Mouse (Mus musculus): ENCODE results near the gene Ppox. TPM values are rescaled to one million over a fixed set of nuclear protein-coding genes. Genes with fewer than 3 reads are reported as not detected.
"Not testable (repeated sequence)": the region's sequence is repeated elsewhere in the genome, so short reads cannot be mapped to it uniquely, and the experiment has no call there.

The Ppox gene
- 10 to 100 TPM; 31.2 to 42.1 TPM for total RNA-seq (2021)
- long read RNA-seq, experiment 1, partial matches to known transcripts, result 2 of 25 reads
- long read RNA-seq, experiment 1, other reads (novel, unspliced or antisense), result 22 of 25 reads
- long read RNA-seq, experiment 2, partial matches to known transcripts, result 1 of 41 reads
- long read RNA-seq, experiment 2, other reads (novel, unspliced or antisense), result 37 of 41 reads

DNA sequence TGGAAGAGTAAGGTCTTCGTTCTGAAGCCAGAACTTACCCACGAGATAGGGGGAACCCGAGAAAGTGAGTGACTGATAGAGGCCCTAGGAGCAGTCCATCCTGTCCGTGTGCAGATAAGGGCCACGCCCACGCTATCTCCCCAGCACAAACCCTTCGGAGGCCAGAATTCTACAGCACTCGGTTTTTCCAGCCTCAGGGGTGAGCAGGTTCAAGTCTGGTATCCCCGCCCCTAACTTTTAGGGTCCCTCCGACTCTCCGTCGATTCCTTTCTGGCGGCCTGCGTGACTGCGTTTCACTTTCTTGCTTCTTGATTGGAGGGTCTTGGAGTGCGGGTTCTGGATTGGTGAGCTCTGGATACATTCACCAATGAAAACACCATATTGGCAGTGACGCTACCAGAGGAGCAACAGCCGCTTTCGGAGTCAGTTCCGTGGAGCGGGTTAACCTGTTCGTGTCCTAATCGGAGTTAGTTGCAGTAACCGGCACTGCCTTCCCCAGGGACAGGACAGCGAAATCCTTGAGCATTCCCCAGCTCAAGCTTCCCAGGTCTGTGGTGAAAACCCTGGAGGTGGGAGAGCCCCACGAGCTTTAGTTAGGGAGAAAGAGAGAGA lies at the start of gene Ppox:
Ppox (minus strand) TSS at position 271 of the 612 bp plus-strand sequence.
- H3K27ac ChIP-seq, result peak within 1 kb of the TSS; percentile 83
- DNase-seq (ENCODE audit: low spot score in 2 of 2), result peak; percentile 87 to 97
- TF ChIP-seq CTCF (conservative IDR thresholded peaks at IDR 0.05), result no peak
- H3K4me3 ChIP-seq, result peak within 1 kb of the TSS; percentile 70

DNA sequence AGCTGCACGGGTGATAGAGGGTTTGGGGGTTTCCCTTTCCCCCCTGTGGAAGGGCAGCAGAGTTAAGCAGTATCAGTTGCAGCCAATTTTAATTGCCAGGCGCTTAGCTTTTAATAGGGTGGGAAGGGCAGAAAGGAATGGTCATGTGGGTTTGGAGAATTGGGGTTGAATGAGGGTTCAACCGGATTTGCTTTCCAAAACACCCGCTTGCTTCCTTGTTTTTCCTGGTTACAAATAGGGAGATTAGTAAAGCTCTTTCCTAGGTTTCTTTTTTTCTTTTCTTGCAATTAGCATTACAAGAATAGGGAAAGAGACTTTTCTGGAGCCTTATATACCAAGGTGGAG lies 49.2 kb upstream of the Ppox start:
- H3K4me3 ChIP-seq, result peak overlapping the region; percentile 95
- H3K27ac ChIP-seq, result peak overlapping the region; percentile 94
- TF ChIP-seq CTCF (conservative IDR thresholded peaks at IDR 0.05), result no peak
- no peak for DNase-seq (ENCODE audit: low spot score in 2 of 2)

- H3K27ac ChIP-seq, result peak overlapping the region; percentile 94
- TF ChIP-seq CTCF (conservative IDR thresholded peaks at IDR 0.05), result no peak
- no peak for DNase-seq (ENCODE audit: low spot score in 2 of 2)
- H3K4me3 ChIP-seq, result peak overlapping the region; percentile 95
Measured at GRCm38 (mm10) chr1:171329433-171330215, 48.6 kb upstream of the Ppox start.

- Histone ChIP-seq H3K27ac (peak within 1 kb of the TSS; percentile 94), H3K4me3 (peak within 1 kb of the TSS; percentile 95)
- TF ChIP-seq CTCF (conservative IDR thresholded peaks at IDR 0.05), result peak; percentile 26; the same call in 1 of the 2 replicates
- DNase-seq (ENCODE audit: low spot score in 2 of 2), result peak; percentile 89 to 96
Measured at GRCm38 (mm10) chr1:171328839-171329432, 48.0 kb upstream of the Ppox start, which contains the start of gene Dedd. Dedd (plus strand) TSS chr1:171329145.

DNA sequence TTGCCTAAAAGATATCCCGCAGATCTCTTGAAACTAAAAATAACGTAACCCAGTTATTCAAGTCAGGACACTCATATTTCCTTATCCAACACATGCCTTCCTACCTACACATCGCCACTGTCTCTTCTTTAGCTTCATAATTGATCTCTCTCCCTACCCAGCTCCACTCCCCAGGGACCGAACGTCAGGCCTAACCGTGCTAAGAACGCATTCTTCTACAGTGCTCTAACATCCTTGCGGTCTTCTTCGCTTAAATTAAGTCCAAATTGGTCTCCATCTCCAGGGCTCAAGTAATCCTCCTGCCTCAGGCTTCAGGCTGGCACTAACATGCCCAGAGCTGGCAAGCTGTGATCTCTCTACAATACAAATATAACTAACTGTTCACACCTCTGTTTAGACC lies 47.3 kb upstream of the Ppox start:
- no peak for TF ChIP-seq CTCF (conservative IDR thresholded peaks at IDR 0.05)
- Histone ChIP-seq H3K27ac (peak overlapping the region; percentile 94), H3K4me3 (peak overlapping the region; percentile 95)
- no peak for DNase-seq (ENCODE audit: low spot score in 2 of 2)

GRCm38 (mm10) chr1:171326588-171326987 lies 45.6 kb upstream of the Ppox start:
- not testable (repeated sequence) for H3K27ac ChIP-seq; DNase-seq (ENCODE audit: low spot score in 2 of 2); H3K4me3 ChIP-seq

GRCm38 (mm10) chr1:171325571-171325970 lies 44.6 kb upstream of the Ppox start:
- H3K27ac ChIP-seq, result no peak overlapping the region
- no peak for TF ChIP-seq CTCF (conservative IDR thresholded peaks at IDR 0.05)
- H3K4me3 ChIP-seq, result no peak overlapping the region
- DNase-seq (ENCODE audit: low spot score in 2 of 2), result no peak

- no peak for DNase-seq (ENCODE audit: low spot score in 2 of 2)
Measured at GRCm38 (mm10) chr1:171322012-171322411, 41.0 kb upstream of the Ppox start.

DNA sequence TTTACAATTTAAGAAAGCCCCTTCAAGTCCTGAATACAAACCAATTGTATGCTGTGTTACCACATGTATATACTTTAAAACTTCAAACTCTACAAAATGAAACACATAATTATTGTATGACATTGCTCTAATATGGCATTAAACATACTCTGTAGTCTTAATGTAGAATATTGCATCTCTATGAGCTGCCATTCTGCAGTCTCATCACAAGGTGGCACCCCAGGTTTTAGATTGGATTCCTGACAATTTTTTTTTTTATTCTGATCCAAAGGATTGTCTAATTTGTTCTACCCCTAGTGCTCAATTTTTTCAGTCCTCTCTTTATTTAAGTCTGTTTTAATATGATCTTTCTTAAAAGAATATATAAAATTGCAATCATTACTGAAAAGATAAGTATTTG lies 40.4 kb upstream of the Ppox start:
- peak; percentile 81 for TF ChIP-seq CTCF (conservative IDR thresholded peaks at IDR 0.05)
- H3K27ac ChIP-seq, result no peak overlapping the region
- no peak for DNase-seq (ENCODE audit: low spot score in 2 of 2)
- no peak overlapping the region for H3K4me3 ChIP-seq

More at GRCm38 (mm10) chr1:171322012-171322411, 41.0 kb upstream of the Ppox start:
- Histone ChIP-seq H3K27ac (no peak overlapping the region), H3K4me3 (no peak overlapping the region)
- no peak for TF ChIP-seq CTCF (conservative IDR thresholded peaks at IDR 0.05)

- H3K27ac ChIP-seq, result no peak overlapping the region
- no peak for TF ChIP-seq CTCF (conservative IDR thresholded peaks at IDR 0.05)
- DNase-seq (ENCODE audit: low spot score in 2 of 2), result no peak
- no peak overlapping the region for H3K4me3 ChIP-seq
Measured at GRCm38 (mm10) chr1:171320151-171320550, 39.2 kb upstream of the Ppox start.

DNA sequence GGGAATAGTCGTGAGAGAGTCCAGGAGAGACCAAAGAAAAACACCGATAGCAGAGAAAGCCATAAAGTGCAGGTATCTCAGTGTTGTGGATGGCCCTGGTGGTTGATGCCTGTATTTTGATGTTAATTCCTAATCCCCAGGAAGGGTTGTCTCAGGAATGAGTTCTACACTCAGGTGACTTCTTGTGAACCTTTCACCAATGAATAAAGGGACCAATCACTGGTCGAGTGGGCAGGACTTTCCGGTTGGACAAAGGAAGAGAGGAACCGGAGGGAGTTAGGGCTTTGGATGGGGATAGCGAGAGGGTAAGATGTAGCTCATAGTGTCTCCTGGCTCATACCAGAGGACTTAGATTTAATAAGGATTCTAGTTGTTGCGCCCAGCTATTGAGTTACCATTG lies 38.8 kb upstream of the Ppox start:
- DNase-seq (ENCODE audit: low spot score in 2 of 2), result no peak
- Histone ChIP-seq H3K27ac (no peak overlapping the region), H3K4me3 (no peak overlapping the region)
- no peak for TF ChIP-seq CTCF (conservative IDR thresholded peaks at IDR 0.05)

- TF ChIP-seq CTCF (conservative IDR thresholded peaks at IDR 0.05), result no peak
- no peak for DNase-seq (ENCODE audit: low spot score in 2 of 2)
- no peak overlapping the region for H3K4me3 ChIP-seq
- no peak overlapping the region for H3K27ac ChIP-seq
Measured at GRCm38 (mm10) chr1:171309321-171309720, 28.3 kb upstream of the Ppox start.

- H3K27ac ChIP-seq; DNase-seq (ENCODE audit: low spot score in 2 of 2); H3K4me3 ChIP-seq: not testable (repeated sequence)
Measured at GRCm38 (mm10) chr1:171306157-171306556, 25.2 kb upstream of the Ppox start.

Data from layer of hippocampus, adult 2 months (tissue).